Mouse (Mus musculus) liver, embryonic 16.5 days (tissue): ENCODE results near the gene Usp36. TPM values are rescaled to one million over a fixed set of nuclear protein-coding genes. Genes with fewer than 3 reads are reported as not detected.

ENCODE experiments used
- ATAC-seq: fragments of 200-750 bp; cut with Nextera tagmentation; 2 replicates; pipeline ENCODE4 v1.8.0; 2017; ENCODE audit warnings: low read depth, mild to moderate bottlenecking, moderate number of reproducible peaks, moderate library complexity
- H3K27ac ChIP-seq: fragments of 300-500 bp; sonication (generic); 2 replicates; pipeline ENCODE4 v1.5.1; 2014; ENCODE audit warnings: mild to moderate bottlenecking, low read length
- H3K27me3 ChIP-seq: fragments of 300-500 bp; sonication (generic); 2 replicates; pipeline ENCODE4 v1.6.1; 2014; ENCODE audit warnings: low read depth, low read length, mixed read lengths; ENCODE audit not compliant: control insufficient read depth, insufficient read depth
- H3K36me3 ChIP-seq: fragments of 300-500 bp; sonication (generic); 2 replicates; pipeline ENCODE4 v1.6.1; 2014; ENCODE audit warnings: mild to moderate bottlenecking; ENCODE audit not compliant: control insufficient read depth, insufficient read depth
- H3K4me1 ChIP-seq: fragments of 300-500 bp; sonication (generic); 2 replicates; pipeline ENCODE4 v1.6.1; 2014; ENCODE audit warnings: low read depth, low read length, mixed read lengths; ENCODE audit not compliant: control insufficient read depth
- H3K4me2 ChIP-seq: fragments of 300-500 bp; sonication (generic); 2 replicates; pipeline ENCODE4 v1.6.1; 2014; ENCODE audit warnings: low read depth, low read length, mixed read lengths
- H3K4me3 ChIP-seq: fragments of 300-500 bp; sonication (generic); 2 replicates; pipeline ENCODE4 v1.5.1; 2014; ENCODE audit warnings: low read depth, mild to moderate bottlenecking, low read length
- H3K9ac ChIP-seq: fragments of 300-500 bp; sonication (generic); 2 replicates; pipeline ENCODE4 v1.6.1; 2014; ENCODE audit warnings: low read depth, low read length
- H3K9me3 ChIP-seq: fragments of 300-500 bp; sonication (generic); replicated peaks from 2 replicates; pipeline ENCODE4 v1.6.1; 2016; ENCODE audit warnings: low read length; ENCODE audit not compliant: control insufficient read depth
- WGBS: fragments of 180-500 bp; shearing (Covaris S2); extraction: QIAGEN DNeasy Blood & Tissue Kit; methylation state at CpG from one replicate; pipeline ENCODE4 v1.1.7; 2014; ENCODE audit not compliant: insufficient replicate concordance; 5-methylcytosine and 5-hydroxymethylcytosine counted together
- polyA plus RNA-seq: library from polyadenylated mRNA; unstranded; fragments of >200 nt; fragmentation: Nextera tagmentation; extraction: Ambion mirVana; gene quantifications from 2 replicates; pipeline ENCODE4 v1.2.1, GENCODE M21; 2015

The Usp36 gene
- polyA plus RNA-seq, 1 experiment from 2014 or later = 5.7 TPM

- no peak for ATAC-seq
- H3K27ac ChIP-seq = no peak overlapping the region
Observed at GRCm38 (mm10) chr11:118239281-118240198, 50.5 kb downstream of the Usp36 start.

GRCm38 (mm10) chr11:118236520-118237190 is 53.4 kb downstream of the Usp36 start:
- Histone ChIP-seq H3K4me2 (no peak overlapping the region), H3K27ac (peak overlapping the region; percentile 19; the same call in 1 of the 2 replicates), H3K4me1 (peaks cover 9% of the 10 kb centered on the region), H3K9me3 (no peaks in the 10 kb centered on the region), H3K36me3 (no peaks in the 10 kb centered on the region), H3K27me3 (no peaks in the 10 kb centered on the region), H3K4me3 (no peak overlapping the region), H3K9ac (no peak overlapping the region)
- WGBS = 20% methylated on average over 6 of the region's 6 CpGs
- peak; percentile 68 for ATAC-seq

More at GRCm38 (mm10) chr11:118239281-118240198, 50.5 kb downstream of the Usp36 start:
- H3K4me2 ChIP-seq = no peak overlapping the region
- H3K27me3 ChIP-seq = no peaks in the 10 kb centered on the region
- H3K36me3 ChIP-seq = no peaks in the 10 kb centered on the region
- H3K9me3 ChIP-seq = no peaks in the 10 kb centered on the region
- peaks cover 6% of the 10 kb centered on the region for H3K4me1 ChIP-seq
- 64% methylated on average over 14 of the region's 14 CpGs for WGBS
- H3K9ac ChIP-seq = no peak overlapping the region
- H3K4me3 ChIP-seq = no peak overlapping the region

GRCm38 (mm10) chr11:118234929-118235328 is 55.1 kb downstream of the Usp36 start:
- ATAC-seq = no peak
- H3K4me2 ChIP-seq = no peak overlapping the region
- no peak overlapping the region for H3K4me3 ChIP-seq
- H3K27me3 ChIP-seq = no peaks in the 10 kb centered on the region
- H3K4me1 ChIP-seq = peaks cover 16% of the 10 kb centered on the region
- H3K27ac ChIP-seq = no peak overlapping the region
- no peaks in the 10 kb centered on the region for H3K9me3 ChIP-seq
- WGBS = 60% methylated on average over 7 of the region's 7 CpGs
- H3K36me3 ChIP-seq = no peaks in the 10 kb centered on the region
- no peak overlapping the region for H3K9ac ChIP-seq

- H3K27ac ChIP-seq = no peak overlapping the region
- WGBS = 42% methylated on average over 6 of the region's 6 CpGs
Observed at GRCm38 (mm10) chr11:118234500-118234899, 55.5 kb downstream of the Usp36 start.

GRCm38 (mm10) chr11:118233924-118234323 is 56.1 kb downstream of the Usp36 start:
- Histone ChIP-seq H3K27me3 (no peaks in the 10 kb centered on the region), H3K9ac (no peak overlapping the region), H3K9me3 (no peaks in the 10 kb centered on the region), H3K36me3 (no peaks in the 10 kb centered on the region), H3K4me2 (no peak overlapping the region), H3K4me3 (no peak overlapping the region), H3K27ac (no peak overlapping the region), H3K4me1 (peaks cover 16% of the 10 kb centered on the region)
- WGBS = 49% methylated on average over 3 of the region's 3 CpGs
- ATAC-seq = no peak

More at GRCm38 (mm10) chr11:118234500-118234899, 55.5 kb downstream of the Usp36 start:
- H3K9ac ChIP-seq = no peak overlapping the region
- H3K27me3 ChIP-seq = no peaks in the 10 kb centered on the region
- H3K4me2 ChIP-seq = no peak overlapping the region
- no peak overlapping the region for H3K4me3 ChIP-seq
- no peaks in the 10 kb centered on the region for H3K36me3 ChIP-seq
- H3K9me3 ChIP-seq = no peaks in the 10 kb centered on the region
- H3K4me1 ChIP-seq = peaks cover 16% of the 10 kb centered on the region
- no peak for ATAC-seq

- Histone ChIP-seq H3K4me1 (peaks cover 16% of the 10 kb centered on the region), H3K9ac (no peak overlapping the region), H3K27me3 (no peaks in the 10 kb centered on the region), H3K4me3 (no peak overlapping the region), H3K4me2 (no peak overlapping the region), H3K36me3 (no peaks in the 10 kb centered on the region), H3K27ac (no peak overlapping the region), H3K9me3 (no peaks in the 10 kb centered on the region)
- ATAC-seq = 0 out of 2 replicates have a peak, but pooled peaks have one; percentile 32
- 13% methylated on average over 7 of the region's 7 CpGs for WGBS
Observed at GRCm38 (mm10) chr11:118232314-118232831, 57.7 kb downstream of the Usp36 start.

- 54% methylated on average over 5 of the region's 5 CpGs for whole genome bisulfite sequencing
- H3K27ac ChIP-seq = no peak overlapping the region
- no peaks in the 10 kb centered on the region for H3K9me3 ChIP-seq
- no peak for ATAC-seq
- H3K36me3 ChIP-seq = no peaks in the 10 kb centered on the region
- no peak overlapping the region for H3K4me2 ChIP-seq
- no peak overlapping the region for H3K9ac ChIP-seq
- no peak overlapping the region for H3K4me3 ChIP-seq
- H3K4me1 ChIP-seq = peaks cover 10% of the 10 kb centered on the region
- no peaks in the 10 kb centered on the region for H3K27me3 ChIP-seq
Observed at GRCm38 (mm10) chr11:118229941-118230340, 60.1 kb downstream of the Usp36 start.

GRCm38 (mm10) chr11:118227650-118228049 is 62.4 kb downstream of the Usp36 start:
- no peak overlapping the region for H3K9ac ChIP-seq
- WGBS = 18% methylated on average over 7 of the region's 7 CpGs
- peaks cover 10% of the 10 kb centered on the region for H3K4me1 ChIP-seq
- no peak overlapping the region for H3K4me3 ChIP-seq
- no peaks in the 10 kb centered on the region for H3K36me3 ChIP-seq
- H3K4me2 ChIP-seq = no peak overlapping the region
- no peak overlapping the region for H3K27ac ChIP-seq
- H3K27me3 ChIP-seq = no peaks in the 10 kb centered on the region
- ATAC-seq = no peak
- no peaks in the 10 kb centered on the region for H3K9me3 ChIP-seq
